Mouse (Mus musculus) midbrain, embryonic 15.5 days (tissue): ENCODE measurements around the gene Tmem115. TPM values are rescaled to one million over a fixed set of nuclear protein-coding genes. Genes with fewer than 3 reads are reported as not detected.

ENCODE experiments used
- ATAC-seq: fragments of 200-750 bp; cut with Nextera tagmentation; replicated peaks from 2 replicates; pipeline ENCODE4 v1.8.0; 2017; ENCODE audit warnings: moderate TSS enrichment
- H3K27ac ChIP-seq: fragments of 300-500 bp; sonication (generic); 2 replicates; pipeline ENCODE4 v1.5.1; 2015; ENCODE audit warnings: mild to moderate bottlenecking, inconsistent platforms
- H3K27me3 ChIP-seq: fragments of 300-500 bp; sonication (generic); replicated peaks from 2 replicates; pipeline ENCODE4 v1.6.1; 2015; ENCODE audit warnings: inconsistent platforms
- H3K36me3 ChIP-seq: fragments of 300-500 bp; sonication (generic); replicated peaks from 2 replicates; pipeline ENCODE4 v1.6.1; 2015; ENCODE audit warnings: inconsistent platforms
- H3K4me1 ChIP-seq: fragments of 300-500 bp; sonication (generic); 2 replicates; pipeline ENCODE4 v1.6.1; 2015; ENCODE audit warnings: inconsistent platforms
- H3K4me2 ChIP-seq: fragments of 300-500 bp; sonication (generic); 2 replicates; pipeline ENCODE4 v1.6.1; 2015; ENCODE audit warnings: inconsistent platforms, mild to moderate bottlenecking, moderate library complexity
- H3K4me3 ChIP-seq: fragments of 300-500 bp; sonication (generic); 2 replicates; pipeline ENCODE4 v1.5.1; 2015; ENCODE audit warnings: mild to moderate bottlenecking, inconsistent platforms
- H3K9ac ChIP-seq: fragments of 300-500 bp; sonication (generic); 2 replicates; pipeline ENCODE4 v1.6.1; 2015; ENCODE audit warnings: mild to moderate bottlenecking, inconsistent platforms
- H3K9me3 ChIP-seq: fragments of 300-500 bp; sonication (generic); 2 replicates; pipeline ENCODE4 v1.6.1; 2016; ENCODE audit warnings: inconsistent platforms
- WGBS: fragments of 180-500 bp; shearing (Covaris S2); methylation state at CpG from one replicate; pipeline ENCODE4 v1.1.7; 2015; ENCODE audit warnings: mixed read lengths; 5-methylcytosine and 5-hydroxymethylcytosine counted together
- polyA plus RNA-seq: library from polyadenylated mRNA; unstranded; fragments of >200 nt; fragmentation: Nextera tagmentation; extraction: Ambion mirVana; gene quantifications from 2 replicates; pipeline ENCODE4 v1.2.1, GENCODE M21; 2015

The Tmem115 gene
- polyA plus RNA-seq, 1 experiment from 2014 or later, result 48.0 TPM

DNA sequence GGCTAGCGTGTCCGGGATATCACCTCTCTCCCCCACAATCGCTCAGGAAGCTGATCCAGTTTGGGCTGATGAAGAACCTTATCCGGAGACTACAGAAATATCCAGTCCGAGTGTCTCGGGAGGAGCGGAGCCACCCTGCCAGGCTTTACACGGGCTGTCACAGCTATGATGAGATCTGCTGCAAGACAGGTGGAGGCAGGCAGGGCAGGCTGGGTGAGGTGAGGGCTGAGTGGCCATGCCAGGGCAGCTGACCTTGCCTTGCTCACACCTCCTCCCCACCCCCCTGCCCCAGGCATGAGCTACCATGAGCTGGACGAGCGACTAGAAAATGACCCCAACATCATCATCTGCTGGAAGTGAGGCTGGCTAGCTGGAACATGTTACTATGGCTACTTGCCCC is 11.5 kb downstream of the Tmem115 start:
- Histone ChIP-seq H3K27me3 (peaks cover 15% of the 10 kb centered on the region), H3K4me2 (no peak overlapping the region), H3K9me3 (no peaks in the 10 kb centered on the region), H3K27ac (no peak overlapping the region), H3K4me1 (peaks cover 51% of the 10 kb centered on the region), H3K36me3 (peaks cover 13% of the 10 kb centered on the region; the same call in 1 of the 2 replicates), H3K4me3 (no peak overlapping the region), H3K9ac (no peak overlapping the region)
- ATAC-seq, result no peak
- WGBS, result 90% methylated on average over 10 of the region's 10 CpGs

DNA sequence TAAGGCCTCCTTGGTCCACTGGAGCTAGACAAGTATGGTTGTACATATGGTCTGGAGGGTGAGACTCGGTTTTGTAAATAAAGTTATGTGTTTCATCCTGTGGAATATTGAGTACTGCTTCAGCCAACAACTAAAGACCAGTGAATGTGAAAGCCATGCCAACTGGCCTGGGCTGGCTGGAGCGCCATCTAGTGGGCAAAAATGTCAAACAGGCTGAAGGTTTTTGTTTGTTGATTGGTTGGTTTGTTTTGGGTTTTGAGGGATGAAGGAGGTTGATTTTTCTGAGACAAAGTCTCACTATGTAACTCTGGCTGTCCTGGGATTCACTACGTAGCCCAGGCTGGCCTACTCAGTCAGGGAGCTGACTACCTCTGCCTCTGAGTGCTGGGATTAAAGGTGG is 11.9 kb downstream of the Tmem115 start:
- peaks cover 19% of the 10 kb centered on the region for H3K27me3 ChIP-seq
- peaks cover 47% of the 10 kb centered on the region for H3K4me1 ChIP-seq
- H3K4me2 ChIP-seq, result no peak overlapping the region
- H3K27ac ChIP-seq, result no peak overlapping the region
- no peaks in the 10 kb centered on the region for H3K9me3 ChIP-seq
- 6% methylated on average over 3 of the region's 3 CpGs for WGBS
- ATAC-seq, result no peak
- peaks cover 13% of the 10 kb centered on the region; the same call in 1 of the 2 replicates for H3K36me3 ChIP-seq
- no peak overlapping the region for H3K9ac ChIP-seq
- H3K4me3 ChIP-seq, result no peak overlapping the region

DNA sequence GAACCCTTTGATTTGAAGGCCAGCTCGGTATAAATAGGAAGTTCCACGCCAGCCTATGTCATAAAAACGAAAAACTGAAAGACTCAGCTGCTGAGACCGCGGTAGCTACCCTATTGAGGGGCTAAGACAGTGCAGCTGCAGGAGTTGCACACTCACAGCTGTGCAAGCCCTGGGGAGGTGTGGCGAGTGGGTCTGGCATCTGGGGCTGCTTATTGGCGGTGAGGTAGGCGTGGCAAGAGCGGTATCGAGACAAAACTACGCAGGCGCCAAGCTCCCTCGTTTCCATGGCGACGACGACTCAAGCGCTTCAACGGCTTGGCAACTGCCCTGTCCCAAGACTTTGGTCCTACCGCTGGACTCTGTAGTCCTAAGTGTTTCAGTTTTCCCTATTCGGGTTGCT is 13.3 kb downstream of the Tmem115 start, which contains the start of gene Zmynd10:
Gene Zmynd10 (plus strand): TSS at position 273 of the 400 bp plus-strand sequence.
- no peaks in the 10 kb centered on the region for H3K9me3 ChIP-seq
- H3K36me3 ChIP-seq, result peaks cover 13% of the 10 kb centered on the region; the same call in 1 of the 2 replicates
- H3K9ac ChIP-seq, result peak within 1 kb of the TSS; percentile 31; the same call in 1 of the 2 replicates
- H3K4me2 ChIP-seq, result peak within 1 kb of the TSS; percentile 60
- 2% methylated on average over 20 of the region's 20 CpGs for WGBS
- peak; percentile 51 for ATAC-seq
- peaks cover 33% of the 10 kb centered on the region for H3K27me3 ChIP-seq
- peak within 1 kb of the TSS; percentile 27 for H3K4me3 ChIP-seq
- peaks cover 49% of the 10 kb centered on the region for H3K4me1 ChIP-seq
- peak within 1 kb of the TSS; percentile 57; the same call in 1 of the 2 replicates for H3K27ac ChIP-seq

DNA sequence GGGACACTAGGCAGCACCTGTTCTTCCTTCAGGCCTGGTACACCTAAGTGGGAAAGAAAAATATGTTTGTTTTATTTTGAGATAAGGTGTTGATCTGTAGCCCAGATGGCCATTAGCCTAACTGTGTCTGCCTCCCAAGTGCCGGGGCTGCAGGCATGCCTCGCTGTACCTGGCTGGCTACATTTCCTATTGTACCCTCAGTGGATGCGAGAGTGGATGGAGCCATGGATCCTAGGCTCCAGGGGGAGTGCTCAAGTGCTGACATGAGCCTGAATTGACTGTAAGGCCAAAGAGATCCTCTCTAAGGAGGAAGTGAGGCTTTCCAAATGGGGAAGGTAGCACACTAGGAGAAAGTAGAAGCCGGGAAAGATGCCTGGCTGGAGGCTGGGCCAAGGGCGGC is 14.2 kb downstream of the Tmem115 start:
- H3K4me3 ChIP-seq, result no peak overlapping the region
- H3K27ac ChIP-seq, result no peak overlapping the region
- no peaks in the 10 kb centered on the region for H3K9me3 ChIP-seq
- WGBS, result 77% methylated on average over 5 of the region's 5 CpGs
- H3K4me2 ChIP-seq, result no peak overlapping the region
- H3K4me1 ChIP-seq, result peaks cover 43% of the 10 kb centered on the region
- peaks cover 42% of the 10 kb centered on the region for H3K27me3 ChIP-seq
- no peak for ATAC-seq
- H3K36me3 ChIP-seq, result peaks cover 13% of the 10 kb centered on the region; the same call in 1 of the 2 replicates
- no peak overlapping the region for H3K9ac ChIP-seq

DNA sequence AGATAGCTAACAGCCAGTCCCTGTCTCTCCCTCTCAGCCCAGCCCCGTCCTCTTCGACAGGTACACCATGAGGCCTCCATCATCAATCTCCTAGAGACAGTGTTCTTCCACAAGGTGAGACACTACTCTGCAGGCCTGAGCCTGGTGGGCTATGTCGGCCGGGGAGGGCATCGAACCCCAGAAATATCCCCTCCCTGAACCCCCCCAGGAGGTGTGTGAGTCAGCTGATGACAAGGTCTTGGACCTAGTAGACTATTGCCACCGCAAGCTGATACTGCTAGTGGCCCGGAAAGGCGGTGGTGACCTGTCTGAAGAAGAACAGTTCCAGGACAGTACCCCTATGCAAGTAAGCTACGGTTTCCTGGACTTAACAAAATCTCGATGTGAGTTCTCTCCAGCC is 15.1 kb downstream of the Tmem115 start:
- no peak overlapping the region for H3K4me2 ChIP-seq
- no peak overlapping the region for H3K4me3 ChIP-seq
- H3K36me3 ChIP-seq, result peaks cover 10% of the 10 kb centered on the region; the same call in 1 of the 2 replicates
- H3K9me3 ChIP-seq, result no peaks in the 10 kb centered on the region
- no peak overlapping the region for H3K9ac ChIP-seq
- peaks cover 50% of the 10 kb centered on the region for H3K4me1 ChIP-seq
- H3K27me3 ChIP-seq, result peaks cover 46% of the 10 kb centered on the region
- no peak overlapping the region for H3K27ac ChIP-seq
- ATAC-seq, result no peak
- 91% methylated on average over 10 of the region's 10 CpGs for WGBS

DNA sequence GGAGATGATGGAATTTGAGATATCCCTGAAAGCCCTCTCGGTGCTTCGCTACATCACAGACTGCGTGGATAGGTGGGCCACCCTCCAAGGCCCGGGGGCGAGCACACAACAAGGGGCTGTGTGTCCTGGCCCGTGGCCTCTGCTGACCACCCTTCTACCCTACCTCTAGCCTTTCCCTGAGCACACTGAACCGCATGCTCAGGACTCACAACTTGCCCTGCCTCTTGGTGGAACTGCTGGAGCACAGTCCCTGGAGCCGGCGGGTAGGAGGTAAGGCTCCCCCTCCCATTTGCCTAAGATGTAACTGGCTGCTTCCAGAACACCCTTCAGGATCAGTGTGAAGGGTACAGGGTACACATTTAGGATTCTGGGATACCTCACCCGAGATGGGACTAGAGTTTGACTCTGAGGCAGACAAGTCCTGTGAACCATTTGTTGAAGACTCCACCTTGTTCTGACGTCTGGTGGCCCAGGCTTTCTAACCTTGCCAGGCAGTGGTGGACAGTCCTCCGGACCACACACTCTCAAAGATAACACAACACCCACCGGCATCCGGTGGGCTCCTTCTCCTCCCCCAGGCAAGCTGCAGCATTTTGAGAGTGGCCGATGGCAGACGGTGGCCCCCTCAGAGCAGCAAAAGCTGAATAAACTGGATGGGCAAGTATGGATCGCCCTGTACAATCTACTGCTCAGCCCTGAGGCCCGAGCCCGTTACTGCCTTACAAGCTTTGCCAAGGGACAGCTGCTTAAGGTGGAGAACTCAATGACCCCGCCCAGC is 15.7 kb downstream of the Tmem115 start:
- 89% methylated on average over 20 of the region's 20 CpGs for WGBS
- H3K27me3 ChIP-seq, result peaks cover 46% of the 10 kb centered on the region
- peaks cover 52% of the 10 kb centered on the region for H3K4me1 ChIP-seq
- H3K4me3 ChIP-seq, result no peak overlapping the region
- H3K4me2 ChIP-seq, result no peak overlapping the region
- no peak for ATAC-seq
- H3K9ac ChIP-seq, result no peak overlapping the region
- H3K36me3 ChIP-seq, result 0 out of 2 replicates have a peak, but pooled peaks cover 3% of the 10 kb centered on the region
- no peak overlapping the region for H3K27ac ChIP-seq
- H3K9me3 ChIP-seq, result no peaks in the 10 kb centered on the region

DNA sequence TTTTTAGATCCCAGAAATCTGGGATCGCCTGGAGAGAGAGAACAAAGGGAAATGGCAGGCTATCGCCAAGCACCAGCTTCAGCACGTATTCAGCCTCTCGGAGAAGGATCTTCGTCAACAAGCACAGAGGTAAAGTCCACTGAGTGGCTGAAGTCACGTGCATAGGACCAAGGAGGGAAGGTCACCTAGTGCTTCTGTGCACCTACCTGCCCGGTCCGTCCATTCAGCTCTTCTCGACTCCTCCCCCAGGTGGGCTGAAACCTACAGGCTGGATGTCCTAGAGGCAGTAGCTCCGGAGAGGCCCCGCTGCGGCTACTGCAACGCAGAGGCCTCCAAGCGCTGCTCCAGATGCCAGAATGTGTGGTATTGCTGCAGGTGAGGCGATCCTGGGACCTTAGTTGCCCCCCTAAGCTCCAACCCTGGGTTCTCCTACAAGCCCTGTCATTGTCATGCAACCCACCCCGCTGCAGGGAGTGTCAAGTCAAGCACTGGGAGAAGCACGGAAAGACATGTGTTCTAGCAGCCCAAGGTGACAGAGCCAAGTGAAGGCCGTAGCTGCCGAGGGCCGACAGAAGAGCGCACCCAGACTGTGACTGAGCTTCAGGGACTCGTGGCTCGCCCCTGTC is 16.9 kb downstream of the Tmem115 start:
- Histone ChIP-seq H3K4me2 (peak overlapping the region; percentile 61), H3K27ac (no peak overlapping the region), H3K9ac (peak overlapping the region; percentile 17; the same call in 1 of the 2 replicates), H3K9me3 (no peaks in the 10 kb centered on the region), H3K4me1 (peaks cover 53% of the 10 kb centered on the region), H3K4me3 (peak overlapping the region; percentile 35; the same call in 1 of the 2 replicates), H3K36me3 (no peaks in the 10 kb centered on the region), H3K27me3 (peaks cover 46% of the 10 kb centered on the region)
- WGBS, result 28% methylated on average over 23 of the region's 23 CpGs
- ATAC-seq, result no peak

DNA sequence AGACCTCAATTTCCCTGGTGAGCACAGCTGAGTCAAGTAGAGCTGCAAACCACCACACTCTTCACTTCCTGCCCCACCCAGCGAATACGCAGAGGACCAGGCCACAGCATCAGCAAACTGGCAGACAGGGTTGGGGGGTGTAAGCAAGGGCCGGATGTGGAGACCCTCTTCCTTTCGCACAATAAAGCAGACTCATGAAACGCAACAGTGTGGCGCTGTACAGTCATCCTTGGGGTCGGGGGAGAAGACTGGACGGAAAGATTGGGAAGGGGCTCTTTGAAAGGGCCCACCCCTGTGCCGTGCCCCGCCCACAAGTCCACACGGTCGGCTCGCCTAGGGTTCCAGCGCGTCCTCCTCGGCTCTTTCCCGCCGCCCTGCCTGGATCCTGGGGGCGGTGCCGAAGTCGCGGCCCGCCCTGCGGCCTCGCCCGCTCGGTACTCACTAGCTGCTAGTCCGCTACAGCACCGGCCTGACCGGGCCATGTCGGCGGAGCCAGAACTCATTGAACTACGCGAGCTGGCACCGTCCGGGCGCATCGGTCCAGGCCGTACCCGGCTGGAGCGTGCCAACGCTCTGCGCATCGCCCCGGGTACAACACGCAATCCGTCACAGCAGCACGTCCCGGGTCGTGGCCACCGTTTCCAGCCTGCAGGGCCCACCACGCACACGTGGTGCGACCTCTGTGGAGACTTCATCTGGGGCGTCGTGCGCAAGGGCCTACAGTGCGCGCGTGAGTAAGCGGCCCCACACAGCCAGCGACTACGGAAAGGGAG is 17.6 kb downstream of the Tmem115 start, which contains the start of gene Rassf1:
Gene Rassf1 (plus strand): TSS at position 439 of the 773 bp plus-strand sequence.
- Histone ChIP-seq H3K27ac (no peak within 1 kb of the TSS), H3K27me3 (peaks cover 46% of the 10 kb centered on the region), H3K9ac (peak within 1 kb of the TSS; percentile 39), H3K9me3 (no peaks in the 10 kb centered on the region), H3K4me1 (peaks cover 53% of the 10 kb centered on the region), H3K4me3 (peak within 1 kb of the TSS; percentile 35), H3K4me2 (peak within 1 kb of the TSS; percentile 61), H3K36me3 (no peaks in the 10 kb centered on the region)
- no peak for ATAC-seq
- 1% methylated on average over 63 of the region's 63 CpGs for WGBS

DNA sequence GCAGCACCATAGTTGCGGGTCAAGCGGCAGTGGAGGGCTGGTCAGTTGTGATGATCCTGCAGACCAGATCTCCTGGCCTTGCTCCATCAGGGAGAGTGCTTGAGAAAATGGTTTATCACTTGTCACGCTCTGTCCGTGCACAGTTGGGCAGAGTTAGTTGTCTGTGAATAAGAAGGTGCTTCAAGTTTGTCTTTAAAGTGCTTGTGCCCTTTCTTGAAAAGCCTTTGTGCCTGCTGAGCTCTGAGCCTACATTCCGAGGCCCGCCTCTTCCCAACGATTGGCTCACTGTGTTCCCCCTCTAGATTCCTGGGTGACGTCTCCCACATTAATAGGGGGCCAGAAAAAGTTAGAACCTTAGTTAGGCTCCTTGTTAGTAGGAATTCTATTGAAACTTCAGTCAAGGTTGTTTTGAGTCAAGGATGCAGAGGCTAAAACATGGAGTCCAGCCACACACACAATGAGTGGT is 18.2 kb downstream of the Tmem115 start:
- no peak overlapping the region for H3K27ac ChIP-seq
- 8% methylated on average over 8 of the region's 8 CpGs for WGBS
- peaks cover 53% of the 10 kb centered on the region for H3K4me1 ChIP-seq
- H3K36me3 ChIP-seq, result no peaks in the 10 kb centered on the region
- H3K4me3 ChIP-seq, result peak overlapping the region; percentile 35
- H3K27me3 ChIP-seq, result peaks cover 46% of the 10 kb centered on the region
- no peak for ATAC-seq
- peak overlapping the region; percentile 39; the same call in 1 of the 2 replicates for H3K9ac ChIP-seq
- peak overlapping the region; percentile 61 for H3K4me2 ChIP-seq
- no peaks in the 10 kb centered on the region for H3K9me3 ChIP-seq

DNA sequence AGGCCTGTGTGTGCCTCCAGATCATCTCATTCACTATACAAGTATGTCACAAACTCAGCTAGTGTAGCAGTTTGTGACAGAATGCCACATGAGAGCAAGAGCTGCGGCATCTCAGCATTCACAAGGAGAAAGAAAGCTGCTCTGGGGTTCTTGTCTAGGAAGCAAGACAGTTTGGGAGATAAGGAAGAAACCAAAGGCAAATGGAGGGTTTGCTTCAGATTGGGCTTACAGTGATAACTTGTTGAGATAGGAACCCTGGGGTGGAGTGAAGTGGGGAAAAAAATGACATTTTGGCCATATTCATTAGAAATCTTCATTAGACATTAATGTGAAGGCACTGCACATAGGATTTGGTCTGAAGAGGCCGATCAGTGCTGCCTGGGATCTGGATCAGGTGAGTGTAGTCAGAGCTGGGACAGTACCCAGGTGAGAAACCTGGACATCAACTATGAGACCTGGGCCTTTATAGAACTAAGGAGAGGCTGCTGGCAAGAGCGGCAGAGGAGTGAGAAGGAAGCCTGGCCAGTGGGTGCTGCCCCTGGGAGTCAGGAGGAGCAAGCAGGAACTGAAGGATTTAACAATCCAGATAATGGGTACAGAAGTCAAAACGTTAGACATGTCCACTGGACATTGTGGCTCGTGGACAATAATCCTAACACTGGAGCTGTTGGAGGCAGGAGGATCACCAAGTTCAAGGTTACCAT is 19.1 kb downstream of the Tmem115 start:
- ATAC-seq, result no peak
- Histone ChIP-seq H3K36me3 (peaks cover 9% of the 10 kb centered on the region), H3K27ac (no peak overlapping the region), H3K27me3 (peaks cover 46% of the 10 kb centered on the region), H3K9ac (no peak overlapping the region; the same call in 1 of the 2 replicates), H3K4me3 (peak overlapping the region; percentile 53; the same call in 1 of the 2 replicates), H3K4me1 (peaks cover 46% of the 10 kb centered on the region), H3K9me3 (no peaks in the 10 kb centered on the region), H3K4me2 (no peak overlapping the region)
- WGBS, result 81% methylated on average over 5 of the region's 5 CpGs

DNA sequence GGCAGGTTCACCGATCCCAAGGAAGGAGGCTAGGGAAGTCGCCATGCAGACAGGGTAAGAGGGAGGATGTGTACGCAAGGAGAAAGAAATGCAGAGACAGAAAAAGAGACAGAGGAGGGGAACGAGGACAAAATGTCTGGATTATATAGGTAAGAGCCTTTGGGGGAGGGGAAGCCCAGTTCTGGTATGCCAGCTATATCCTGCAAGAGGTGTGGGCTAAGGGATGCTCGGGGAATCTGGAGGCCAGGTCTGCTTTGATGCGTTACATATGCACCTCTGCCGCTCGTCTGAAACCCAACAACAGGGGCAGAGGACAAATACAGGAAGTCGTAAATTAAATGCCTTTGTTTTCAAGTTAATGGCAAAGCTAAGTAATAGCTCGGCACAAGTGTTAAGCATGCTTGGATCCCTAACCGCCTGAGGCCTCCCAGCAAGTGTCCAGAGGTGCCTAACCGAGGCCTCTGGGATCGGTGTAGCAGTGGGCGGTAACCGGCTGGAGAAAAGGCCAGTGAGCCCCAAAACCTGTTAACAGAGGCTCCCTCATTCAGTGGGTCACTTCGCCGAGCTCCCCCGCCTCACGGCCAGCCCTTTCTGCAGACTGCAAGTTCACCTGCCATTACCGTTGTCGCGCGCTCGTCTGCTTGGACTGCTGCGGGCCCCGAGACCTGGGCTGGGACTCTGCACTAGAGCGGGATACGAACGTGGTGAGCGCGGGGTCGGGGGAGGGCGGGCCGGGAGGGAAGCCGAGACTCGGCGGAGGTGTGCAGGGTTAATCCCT is 20.0 kb downstream of the Tmem115 start:
- ATAC-seq, result peak; percentile 82
- Histone ChIP-seq H3K27ac (peak overlapping the region; percentile 81), H3K4me2 (peak overlapping the region; percentile 89), H3K27me3 (peaks cover 46% of the 10 kb centered on the region), H3K9ac (peak overlapping the region; percentile 59), H3K9me3 (no peaks in the 10 kb centered on the region), H3K36me3 (peaks cover 18% of the 10 kb centered on the region), H3K4me1 (peaks cover 45% of the 10 kb centered on the region), H3K4me3 (peak overlapping the region; percentile 53)
- WGBS, result 8% methylated on average over 37 of the region's 37 CpGs
